Mouse (Mus musculus): Measurements from ENCODE around the gene Ddx55.

- no peak for TF ChIP-seq CTCF (IDR thresholded peaks at IDR 0.05; ENCODE audit: borderline replicate concordance, insufficient read depth, low read depth, low read length)
- TF ChIP-seq POLR2A (IDR thresholded peaks at IDR 0.05; ENCODE audit: borderline replicate concordance, insufficient read depth, low read length), result no peak
Measured at GRCm38 (mm10) chr5:124604296-124604695, 51.6 kb downstream of the Ddx55 start.

Measured in cerebellum, adult 2 months (tissue).